Mouse (Mus musculus): Measurements from ENCODE around the gene Bean1.

DNA sequence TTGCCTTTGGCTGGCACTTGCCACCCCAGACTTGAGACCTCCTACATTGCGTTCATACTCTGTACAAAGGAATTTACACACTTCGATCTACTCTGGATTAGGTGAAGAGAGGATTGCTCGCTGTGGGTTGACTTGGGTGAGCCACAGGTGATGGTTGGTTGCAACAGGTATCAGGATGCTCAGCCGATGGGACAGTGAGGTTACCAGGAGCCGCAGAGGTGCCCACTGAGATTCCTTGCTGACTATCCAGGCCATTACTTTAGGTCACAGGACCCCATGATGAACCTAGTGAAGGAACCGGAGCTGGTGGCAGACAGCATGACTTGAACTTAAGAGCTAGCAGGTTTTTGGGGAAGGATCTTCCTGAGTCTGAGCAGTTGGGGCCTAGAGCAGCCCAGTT is 2.2 kb downstream of the Bean1 start:
- TF ChIP-seq CTCF (IDR thresholded peaks at IDR 0.05; ENCODE audit: borderline replicate concordance, extremely low read depth, insufficient read depth, insufficient read length) = no peak
- no peak for TF ChIP-seq POLR2A (IDR thresholded peaks at IDR 0.05; ENCODE audit: borderline replicate concordance, extremely low read depth, insufficient read depth, insufficient read length, poor library complexity, severe bottlenecking)
